Mouse (Mus musculus) E14TG2a.4 (cell line): ENCODE data around the gene Sult4a1.

Experiments
- CTCF ChIP-seq: conservative IDR thresholded peaks from 2 replicates; pipeline ENCODE4 v1.5.1; 2014; ENCODE audit warnings: low read length
- NANOG ChIP-seq: IDR thresholded peaks from 2 replicates; pipeline ENCODE4 v1.6.1; 2014; ENCODE audit warnings: borderline replicate concordance, low read length, mixed read lengths

DNA sequence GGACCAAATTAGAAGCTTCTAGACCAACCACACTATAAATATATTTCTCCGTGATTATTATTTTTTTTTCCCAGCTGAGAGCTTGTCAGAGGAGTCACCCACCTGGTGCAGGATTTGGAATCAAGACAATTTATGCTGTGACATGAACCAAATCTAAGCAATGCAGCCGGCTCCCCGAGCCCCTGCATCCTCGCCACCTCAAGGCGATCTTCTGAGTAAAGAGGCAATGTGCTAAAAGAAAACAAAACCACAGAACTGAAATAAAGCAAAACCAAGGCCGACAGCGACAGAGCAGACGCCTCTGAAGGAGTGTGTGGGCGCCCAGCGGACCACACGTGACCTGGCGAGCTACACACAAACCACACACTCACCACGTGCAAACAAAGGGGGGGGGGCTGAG is 26.9 kb downstream of the Sult4a1 start:
- TF ChIP-seq CTCF: no peak
- TF ChIP-seq NANOG: no peak
